ENCODE assay signal across 34 mouse cellular contexts in genomic region chrX:86043899-86044298, GRCm38 (mm10). TPM values are rescaled to one million over a fixed set of nuclear protein-coding genes. Genes with fewer than 3 reads are reported as not detected.
"Had no signal": no experiment of that assay in that cellular context is flagged by ENCODE, and none has a peak within 500 bp of the region (broad histone marks: within the 10 kb centered on the region; RNA-seq: fewer than 3 reads in every experiment).

Gene Samt3, plus strand, starts transcription at chrX:86044199.

- DNase-seq: cerebellum, adult 8-10 months; cerebellum, adult 9-10 months; cerebellum, adult 9-11 months; cerebellum, postnatal 10 days; cerebellum, postnatal 14 days; cerebellum, postnatal 25 days; cerebellum, postnatal 36 days; embryo, embryonic 11 days; forebrain, postnatal 0 days; gastrocnemius, adult 2 months; gastrocnemius, postnatal 10 days; gastrocnemius, postnatal 14 days; gastrocnemius, postnatal 25 days; gastrocnemius, postnatal 36 days; heart, adult 11 months; heart, adult 18-20 months; heart, adult 2 months had no signal

- H3K36me3 ChIP-seq: embryonic facial prominence, embryonic 10.5 days; embryonic facial prominence, embryonic 12.5 days; embryonic facial prominence, embryonic 13.5 days; embryonic facial prominence, embryonic 15.5 days; forebrain, embryonic 10.5 days; forebrain, embryonic 12.5 days; forebrain, embryonic 15.5 days had no signal

- H3K27ac ChIP-seq: embryonic facial prominence, embryonic 10.5 days; embryonic facial prominence, embryonic 12.5 days; embryonic facial prominence, embryonic 13.5 days; embryonic facial prominence, embryonic 15.5 days; forebrain, embryonic 10.5 days; forebrain, embryonic 12.5 days; forebrain, embryonic 13.5 days; forebrain, embryonic 15.5 days; gastrocnemius, adult 2 months; heart, adult 2 months had no signal

- H3K27me3 ChIP-seq: embryonic facial prominence, embryonic 12.5 days; embryonic facial prominence, embryonic 13.5 days; embryonic facial prominence, embryonic 15.5 days; forebrain, embryonic 12.5 days; forebrain, embryonic 13.5 days; forebrain, embryonic 15.5 days had no signal

- H3K4me1 ChIP-seq: embryonic facial prominence, embryonic 10.5 days; embryonic facial prominence, embryonic 12.5 days; embryonic facial prominence, embryonic 13.5 days; embryonic facial prominence, embryonic 15.5 days; forebrain, embryonic 10.5 days; forebrain, embryonic 12.5 days; forebrain, embryonic 13.5 days; forebrain, embryonic 15.5 days had no signal

- H3K4me3 ChIP-seq: embryonic facial prominence, embryonic 10.5 days; embryonic facial prominence, embryonic 12.5 days; embryonic facial prominence, embryonic 13.5 days; embryonic facial prominence, embryonic 15.5 days; erythroblast, embryonic 14.5 days; forebrain, embryonic 10.5 days; forebrain, embryonic 12.5 days; forebrain, embryonic 13.5 days; forebrain, embryonic 15.5 days; gastrocnemius, adult 2 months; heart, adult 2 months had no signal

RNA-seq across cellular contexts. Expression of gene Samt3, which starts in this region (rescaled TPM):
- polyA plus RNA-seq: cortical plate, adult 2 months; embryonic facial prominence, embryonic 10.5 days; embryonic facial prominence, embryonic 11.5 days; embryonic facial prominence, embryonic 12.5 days; embryonic facial prominence, embryonic 13.5 days; embryonic facial prominence, embryonic 14.5 days; embryonic facial prominence, embryonic 15.5 days; erythroblast, embryonic 14.5 days; forebrain, embryonic 10.5 days; forebrain, embryonic 11.5 days; forebrain, embryonic 12.5 days; forebrain, embryonic 13.5 days; forebrain, embryonic 14.5 days; forebrain, embryonic 15.5 days; forebrain, embryonic 16.5 days; forebrain, postnatal 0 days; frontal cortex, adult 2 months; gonadal fat pad, adult 2 months; heart, adult 2 months had no signal
